Mouse (Mus musculus) CD8-positive naive resting alpha-beta T cell, adult 57 days (primary cell): ENCODE data around the gene Slc1a4. TPM values are rescaled to one million over a fixed set of nuclear protein-coding genes. Genes with fewer than 3 reads are reported as not detected.

Experiments used
- total RNA-seq: library from RNA; stranded (reverse); gene quantifications from one replicate; pipeline ENCODE4 v1.2.4, GENCODE M21; 2023

Slc1a4 gene
- 0.80 TPM for total RNA-seq

GRCm38 (mm10) chr11:20332561-20333514, at the start of gene Slc1a4:
Gene Slc1a4, minus strand, starts transcription at chr11:20332713.

Other genes with a start within 250 kb of the Slc1a4 start
- 237 TPM for gene Actr2, start 219.8 kb downstream of the Slc1a4 start, total RNA-seq
- gene Rab1a, start 131.3 kb downstream of the Slc1a4 start, total RNA-seq, result 64.1 TPM
- 38.2 TPM for gene Cep68, start 83.3 kb downstream of the Slc1a4 start, total RNA-seq
- 27.6 TPM for gene Sertad2, start 210.5 kb upstream of the Slc1a4 start, total RNA-seq